Mouse (Mus musculus) sigmoid colon, adult 10 weeks (tissue): ENCODE data around the gene Ndp. TPM values are rescaled to one million over a fixed set of nuclear protein-coding genes. Genes with fewer than 3 reads are reported as not detected.

Source experiments
- polyA plus RNA-seq: library from polyadenylated mRNA; stranded (reverse); fragments of 350-450 nt; fragmentation: Illumina TruSeq; extraction: RNeasy Lipid Tissue Mini Kit (QIAGEN cat#74804); gene quantifications from one replicate; pipeline ENCODE4 v1.2.3, GENCODE M21; 2014; ENCODE audit warnings: low read depth, low replicate concordance

The Ndp gene
- 0.22 TPM for polyA plus RNA-seq

GRCm38 (mm10) chrX:16911241-16911873, at the start of gene Ndp:
TSS of gene Ndp (minus strand) at chrX:16911774.

Other genes with a start within 250 kb of the Ndp start
- 75.0 TPM for gene Maob, start 94.4 kb downstream of the Ndp start, polyA plus RNA-seq